Mouse (Mus musculus): ENCODE results near the gene Csdc2.
"Not testable (repeated sequence)": the region's sequence is repeated elsewhere in the genome, so short reads cannot be mapped to it uniquely, and the experiment has no call there.

The Csdc2 gene

DNA sequence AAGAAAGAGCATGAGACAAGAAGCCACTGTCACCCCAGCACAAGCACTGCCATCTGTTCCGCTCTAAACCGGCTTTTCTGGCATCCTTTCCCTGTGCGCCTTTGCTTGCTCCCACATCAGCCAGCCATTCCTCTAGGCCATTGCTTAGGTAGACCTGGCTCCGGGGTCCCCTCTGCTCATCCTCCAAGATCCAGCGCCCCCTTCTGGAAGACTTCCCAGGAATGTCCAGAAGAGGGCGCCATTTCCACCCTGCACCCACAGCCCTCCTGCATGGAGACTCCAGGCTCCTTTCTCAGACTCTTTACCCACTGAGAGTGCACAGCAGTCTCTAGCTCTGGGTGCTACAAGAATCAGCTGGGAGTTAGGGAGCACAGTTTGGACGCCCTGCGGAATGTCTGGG lies 19.9 kb downstream of the Csdc2 start:
- DNase-seq: peak; percentile 71

DNA sequence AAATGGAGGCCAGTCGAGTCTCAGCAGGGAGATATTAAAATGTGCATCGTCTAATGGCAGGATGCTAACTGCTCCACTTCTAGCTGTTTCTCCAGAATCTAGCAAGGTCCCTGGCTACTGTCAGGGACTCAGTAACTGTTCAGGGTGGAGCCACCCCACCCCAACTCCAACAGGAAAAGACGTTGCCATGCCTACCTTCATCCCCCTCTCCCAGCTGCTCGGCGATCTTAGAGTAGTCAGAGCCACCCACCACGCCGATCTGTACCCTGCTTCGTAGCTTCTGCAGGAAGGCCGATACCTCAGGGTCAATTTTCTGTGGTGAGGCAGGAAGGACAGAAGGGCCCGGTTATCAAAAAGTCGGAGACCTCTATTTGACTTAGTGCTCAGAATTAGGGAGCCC lies 21.0 kb downstream of the Csdc2 start:
- DNase-seq: no peak

DNA sequence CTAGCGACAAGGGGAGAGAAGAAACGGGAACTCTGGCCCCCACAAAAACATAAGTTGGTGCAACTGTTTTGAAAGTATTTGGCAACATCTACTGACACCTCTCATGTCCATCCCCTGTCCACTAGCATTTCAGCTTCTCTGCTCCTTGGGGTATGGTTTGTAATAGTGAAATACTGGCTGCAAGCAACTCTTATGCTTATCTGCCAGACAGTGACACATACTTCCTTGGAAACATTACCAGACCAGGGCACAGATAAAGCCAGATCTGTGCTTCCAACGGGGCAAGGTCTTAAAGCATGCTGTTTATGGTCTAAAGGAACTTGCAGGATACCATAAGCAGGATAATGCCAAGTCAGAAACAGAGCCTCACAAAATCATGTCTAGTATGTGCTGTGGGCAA lies 22.3 kb downstream of the Csdc2 start:
- DNase-seq: no peak

DNA sequence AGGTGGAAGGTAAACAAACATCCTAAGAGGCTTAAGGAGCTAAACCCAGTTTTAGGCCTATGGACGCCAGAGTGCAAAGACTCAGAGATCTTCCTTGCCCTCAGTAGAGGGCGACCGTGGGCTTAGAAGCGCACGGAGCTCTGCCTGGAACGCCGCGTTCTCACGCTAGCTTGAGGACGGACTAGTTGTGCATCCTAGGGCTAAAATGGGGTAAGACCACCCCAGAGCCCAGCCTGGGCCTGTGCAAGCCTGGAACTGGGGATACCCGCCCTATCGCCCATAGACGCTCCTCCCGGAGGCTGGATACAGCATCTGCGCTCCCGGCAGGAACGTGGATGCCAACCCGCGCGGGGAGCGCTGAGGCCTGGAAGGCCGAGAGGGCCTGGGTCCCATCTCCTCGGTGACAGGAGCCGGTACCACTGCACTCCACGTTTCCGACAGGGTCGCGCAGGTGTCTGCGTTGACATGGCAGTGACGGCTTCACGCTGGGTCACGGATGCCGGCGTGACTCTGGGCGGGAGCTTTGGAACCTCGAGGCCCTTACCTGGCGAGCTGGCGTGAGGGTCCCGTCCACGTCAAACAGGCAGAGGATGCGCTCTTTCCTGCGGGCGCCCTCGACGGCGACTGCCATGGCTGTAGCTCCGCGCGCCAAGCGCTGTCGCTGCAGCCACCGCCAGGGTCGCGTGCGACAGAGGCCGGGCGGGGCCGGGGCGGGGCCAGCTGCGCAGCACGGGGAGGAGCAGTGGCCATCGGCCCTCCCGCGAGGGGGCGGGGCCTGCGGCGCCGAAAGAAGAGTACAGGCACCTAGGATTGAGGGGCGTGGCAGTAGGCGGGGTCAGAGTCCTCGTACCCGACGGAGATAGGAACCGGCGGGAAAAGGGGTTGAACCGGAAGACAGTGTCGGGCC lies 23.9 kb downstream of the Csdc2 start, which contains the start of gene Pmm1:
Gene Pmm1, minus strand, starts transcription at position 760 of the 907 bp plus-strand sequence.
- DNase-seq: peak; percentile 100

DNA sequence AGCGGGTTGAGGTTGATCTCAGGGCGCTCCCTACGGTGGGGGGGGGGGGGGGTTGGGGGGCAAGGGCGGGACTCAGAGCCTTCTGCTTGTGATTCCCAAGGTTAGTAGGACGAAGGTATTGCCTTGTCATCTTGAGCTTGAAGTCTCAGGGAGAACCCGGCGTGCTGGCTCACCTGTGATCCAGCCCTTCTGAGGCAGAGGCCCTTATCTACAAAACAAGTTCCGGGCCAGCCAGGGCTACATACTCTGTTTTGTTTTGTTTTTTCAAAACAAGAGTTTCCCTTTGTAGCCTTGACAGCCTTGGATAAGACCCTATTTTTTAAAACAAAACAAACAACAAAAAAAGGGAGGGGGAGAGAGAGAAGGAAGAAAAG lies 24.5 kb downstream of the Csdc2 start:
- no peak for DNase-seq

DNA sequence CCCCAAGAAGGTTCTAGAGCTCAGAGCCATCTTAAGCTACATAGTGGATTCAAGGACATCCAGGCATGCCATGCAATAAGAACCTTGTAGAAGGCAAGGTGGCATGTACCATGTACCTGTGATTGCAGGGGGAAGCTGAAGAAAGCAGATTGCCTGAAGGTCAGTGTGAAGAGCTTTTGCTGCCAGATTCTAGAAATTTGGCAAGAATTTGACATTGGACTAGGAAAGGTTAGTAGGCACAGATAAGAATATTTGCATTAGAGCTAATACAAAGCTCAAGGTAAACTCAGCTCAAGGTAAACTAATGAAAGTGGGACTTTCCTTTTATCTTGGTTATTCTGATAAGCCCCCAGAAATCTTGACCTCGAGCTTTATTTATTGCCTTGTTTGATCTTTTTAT lies 27.7 kb downstream of the Csdc2 start:
- DNase-seq: no peak

DNA sequence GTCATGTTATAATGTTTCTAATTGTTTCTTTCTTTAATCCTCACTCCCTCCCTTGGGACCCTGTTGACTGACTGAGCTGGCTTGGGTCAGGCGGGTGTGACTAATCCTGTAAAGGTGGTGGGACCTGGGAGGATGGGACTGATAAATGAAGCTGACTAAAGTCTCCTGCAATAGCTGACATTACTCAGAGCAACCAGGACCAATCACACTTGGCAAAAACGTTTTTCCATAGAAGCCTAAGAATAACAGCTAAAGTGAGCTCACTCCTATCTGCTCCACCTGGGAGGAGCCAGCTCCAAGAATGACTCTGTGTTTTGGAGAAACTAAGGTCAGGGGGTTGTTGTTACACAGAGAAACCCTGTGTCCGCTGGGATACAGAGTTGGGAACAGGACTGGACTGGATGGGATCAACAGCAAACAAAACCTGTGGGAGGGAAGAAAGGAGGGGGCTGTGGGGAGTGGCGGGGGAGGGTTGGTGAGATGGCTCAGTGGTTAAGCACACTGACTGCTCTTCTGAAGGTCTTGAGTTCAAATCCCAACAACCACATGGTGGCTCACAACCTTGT lies 28.5 kb downstream of the Csdc2 start:
- DNase-seq: no peak

DNA sequence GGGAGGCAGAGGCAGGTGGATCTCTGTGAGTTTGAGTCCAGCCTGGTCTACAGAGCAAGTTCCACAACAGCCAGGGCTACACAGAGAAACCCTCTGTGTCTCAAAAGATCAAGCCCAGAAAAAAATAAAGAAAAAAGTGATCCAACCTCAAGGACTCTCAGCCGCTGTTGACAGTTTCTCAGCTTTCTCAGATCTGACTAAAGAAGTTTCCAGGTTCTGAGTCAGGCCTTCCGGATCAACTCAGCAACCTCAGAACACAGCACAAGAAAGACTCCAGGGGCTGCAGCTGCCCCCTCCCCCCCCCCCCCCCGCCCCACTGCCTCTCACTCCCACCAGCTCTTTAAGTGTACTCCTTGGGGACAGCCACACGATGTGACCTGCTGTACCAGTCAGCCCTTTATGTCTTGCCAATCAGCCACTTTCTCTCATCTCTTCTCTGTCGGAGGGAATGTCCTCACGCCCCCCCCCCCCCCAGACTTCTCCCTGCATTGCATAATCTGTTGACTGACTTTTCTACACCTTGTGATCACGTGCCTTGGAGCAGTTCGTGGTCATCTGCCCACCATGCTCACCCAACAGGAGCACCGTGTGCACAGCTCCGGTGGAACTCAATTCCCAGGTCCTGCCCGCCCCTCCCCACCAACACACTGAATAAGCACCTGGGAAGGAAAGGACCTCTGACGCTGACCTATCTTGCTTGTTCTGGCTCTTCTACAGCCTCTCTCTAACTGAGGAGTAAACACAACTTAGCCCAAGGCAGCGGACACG lies 29.7 kb downstream of the Csdc2 start:
- DNase-seq: no peak

DNA sequence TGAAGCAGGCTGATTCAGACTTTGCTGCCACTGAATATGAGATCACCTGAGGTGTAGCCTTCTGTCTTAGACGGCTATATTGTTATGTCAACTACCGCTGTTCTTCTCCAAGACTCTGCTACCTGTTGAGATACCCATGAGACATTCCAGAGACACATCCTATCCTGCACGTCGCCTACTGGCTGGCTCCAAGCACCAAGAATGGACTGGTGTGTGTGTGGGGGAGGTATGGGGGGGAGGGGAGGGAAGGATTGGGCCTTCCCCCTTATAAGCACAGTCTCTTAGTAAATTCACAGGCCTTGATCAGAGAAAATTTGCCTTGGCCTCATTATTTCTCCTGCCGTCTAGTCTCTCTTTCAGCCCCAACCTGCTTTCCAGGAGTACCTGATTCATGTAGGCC lies 31.3 kb downstream of the Csdc2 start:
- no peak for DNase-seq

DNA sequence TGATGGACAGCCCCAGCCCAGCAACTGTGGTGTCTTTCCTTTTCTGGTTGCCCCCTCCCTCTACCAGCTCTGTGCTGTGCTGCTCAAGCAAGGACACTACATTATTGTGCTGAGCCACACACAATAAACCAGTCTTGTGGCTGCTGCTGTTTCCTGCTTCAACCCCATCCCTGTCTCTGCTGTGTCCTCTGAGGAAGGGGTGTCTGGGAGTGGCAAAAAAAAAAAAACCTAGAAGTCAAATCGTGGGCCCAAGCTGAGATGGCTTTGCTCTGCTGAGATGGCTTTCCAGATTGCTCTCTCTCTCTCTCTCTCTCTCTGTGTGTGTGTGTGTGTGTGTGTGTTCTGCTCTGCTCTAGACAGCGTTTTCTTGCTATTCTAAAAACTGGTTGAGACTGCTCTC lies 31.9 kb downstream of the Csdc2 start:
- DNase-seq: no peak

DNA sequence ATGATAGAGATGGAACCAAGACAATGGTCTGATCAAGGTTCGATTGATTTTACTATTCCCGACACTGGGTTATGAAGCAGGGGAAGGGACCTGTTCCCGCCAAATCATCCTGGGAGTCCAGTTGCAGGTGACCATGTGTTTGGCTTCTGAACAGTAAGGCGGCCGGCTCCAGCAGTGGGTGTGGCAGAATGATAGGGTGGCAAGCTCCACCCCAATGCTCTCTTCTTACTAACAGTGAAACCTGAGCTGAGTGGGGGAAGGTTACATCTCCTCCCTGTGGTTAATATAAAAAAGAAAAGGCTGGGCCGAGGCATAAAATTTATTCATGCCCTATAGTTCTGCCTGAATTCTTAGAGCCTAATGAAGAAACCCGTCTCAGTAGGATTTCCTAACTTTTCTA lies 32.6 kb downstream of the Csdc2 start:
- DNase-seq: no peak

DNA sequence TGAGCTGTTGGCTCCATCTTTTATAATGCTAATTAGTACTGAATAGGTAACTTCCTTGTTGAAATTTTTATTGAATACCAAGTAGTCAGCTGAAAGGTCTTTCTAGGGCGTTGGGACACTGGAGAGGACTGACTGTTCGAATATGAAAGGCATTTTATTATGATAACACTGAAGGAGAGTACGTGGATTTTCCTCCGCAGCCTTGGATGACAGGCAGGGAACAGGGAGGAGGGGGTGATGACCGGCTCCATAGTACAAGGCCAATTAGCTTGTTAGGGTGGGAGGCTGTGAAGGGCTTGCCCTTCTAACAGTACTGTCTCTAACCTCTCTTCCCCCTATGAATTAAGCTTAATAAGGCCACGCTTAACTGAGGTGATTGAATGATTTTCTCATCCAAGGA lies 33.1 kb downstream of the Csdc2 start:
- not testable (repeated sequence) for DNase-seq

DNA sequence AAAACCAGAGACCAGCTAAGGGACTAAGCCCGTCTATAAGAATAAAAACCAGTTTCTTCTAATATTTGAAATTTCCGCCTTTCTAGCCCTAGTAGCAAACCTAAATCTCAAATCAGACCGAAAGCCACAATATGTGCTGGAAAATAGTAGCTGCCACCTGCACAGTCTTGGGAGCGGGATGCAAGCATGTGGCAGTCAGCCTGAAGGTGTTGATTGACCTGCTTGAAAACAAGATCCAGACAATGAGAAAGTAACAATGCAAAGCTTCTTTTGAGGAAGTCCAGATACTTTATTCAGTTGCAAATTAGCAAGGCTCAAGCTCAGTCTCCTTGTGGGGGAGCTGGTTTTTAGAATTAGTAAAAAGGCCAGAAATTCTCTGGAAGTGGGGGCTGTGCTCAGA lies 33.9 kb downstream of the Csdc2 start:
- DNase-seq: not testable (repeated sequence)

DNA sequence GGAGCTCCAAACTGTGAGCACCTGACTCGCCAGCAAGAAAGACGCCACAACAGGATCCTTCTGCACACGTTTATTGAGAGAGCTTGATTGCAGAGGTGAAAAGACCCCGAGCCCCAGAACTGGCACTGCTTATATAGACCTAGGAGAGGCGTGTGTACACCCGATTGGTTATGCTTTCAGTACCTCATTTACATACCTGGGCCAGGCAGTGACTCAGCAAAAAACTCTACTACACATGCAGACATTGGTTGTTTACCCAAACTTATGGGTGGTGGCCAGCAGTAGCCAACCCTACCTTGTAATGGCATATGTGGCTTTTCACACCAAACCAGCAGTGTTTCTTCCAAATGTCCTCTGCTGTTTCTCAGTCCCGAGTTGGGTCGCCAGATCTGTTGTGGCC lies 38.6 kb downstream of the Csdc2 start:
- not testable (repeated sequence) for DNase-seq

DNA sequence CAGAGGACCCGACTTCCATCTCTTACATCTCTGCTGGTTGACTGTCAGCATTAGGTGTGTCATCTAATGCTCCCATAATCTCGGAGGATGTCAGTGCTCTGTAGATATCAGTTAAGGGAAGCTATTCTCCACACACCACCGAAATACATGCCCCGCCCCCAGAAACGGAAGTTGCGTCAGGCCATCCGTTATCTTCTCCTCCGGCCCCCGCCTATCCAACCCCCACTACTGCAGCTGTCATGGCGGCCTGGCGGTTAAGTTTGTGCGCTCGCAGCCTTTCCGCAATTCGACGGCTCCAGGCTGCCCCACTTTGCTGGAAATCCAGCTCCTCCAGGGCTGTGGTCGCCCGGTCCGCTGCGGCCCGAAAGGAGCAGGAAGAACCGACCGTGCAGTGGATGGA lies 43.8 kb downstream of the Csdc2 start, which contains the start of gene 1700029P11Rik:
Gene 1700029P11Rik, plus strand, starts transcription at position 220 of the 400 bp plus-strand sequence.
- no peak for DNase-seq

DNA sequence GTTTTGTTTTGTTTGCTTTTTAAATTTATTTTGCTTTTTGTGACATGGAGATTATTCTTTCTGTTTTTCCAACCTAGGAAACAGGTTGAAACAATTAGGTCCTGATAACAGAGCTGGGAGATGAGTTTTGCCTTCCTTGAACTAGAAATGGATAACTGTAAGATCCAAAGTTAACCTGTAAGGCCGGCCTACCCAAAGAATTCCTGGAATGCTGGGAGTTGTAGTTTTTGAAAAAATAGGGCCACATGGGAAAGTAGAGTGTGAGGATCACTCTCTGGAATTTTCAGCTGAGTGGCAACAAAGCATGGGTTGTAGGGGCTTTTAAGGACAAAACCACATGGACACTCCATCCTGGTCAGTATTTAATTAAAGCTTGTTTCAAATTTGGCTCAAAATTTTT lies 45.6 kb downstream of the Csdc2 start:
- no peak for DNase-seq

DNA sequence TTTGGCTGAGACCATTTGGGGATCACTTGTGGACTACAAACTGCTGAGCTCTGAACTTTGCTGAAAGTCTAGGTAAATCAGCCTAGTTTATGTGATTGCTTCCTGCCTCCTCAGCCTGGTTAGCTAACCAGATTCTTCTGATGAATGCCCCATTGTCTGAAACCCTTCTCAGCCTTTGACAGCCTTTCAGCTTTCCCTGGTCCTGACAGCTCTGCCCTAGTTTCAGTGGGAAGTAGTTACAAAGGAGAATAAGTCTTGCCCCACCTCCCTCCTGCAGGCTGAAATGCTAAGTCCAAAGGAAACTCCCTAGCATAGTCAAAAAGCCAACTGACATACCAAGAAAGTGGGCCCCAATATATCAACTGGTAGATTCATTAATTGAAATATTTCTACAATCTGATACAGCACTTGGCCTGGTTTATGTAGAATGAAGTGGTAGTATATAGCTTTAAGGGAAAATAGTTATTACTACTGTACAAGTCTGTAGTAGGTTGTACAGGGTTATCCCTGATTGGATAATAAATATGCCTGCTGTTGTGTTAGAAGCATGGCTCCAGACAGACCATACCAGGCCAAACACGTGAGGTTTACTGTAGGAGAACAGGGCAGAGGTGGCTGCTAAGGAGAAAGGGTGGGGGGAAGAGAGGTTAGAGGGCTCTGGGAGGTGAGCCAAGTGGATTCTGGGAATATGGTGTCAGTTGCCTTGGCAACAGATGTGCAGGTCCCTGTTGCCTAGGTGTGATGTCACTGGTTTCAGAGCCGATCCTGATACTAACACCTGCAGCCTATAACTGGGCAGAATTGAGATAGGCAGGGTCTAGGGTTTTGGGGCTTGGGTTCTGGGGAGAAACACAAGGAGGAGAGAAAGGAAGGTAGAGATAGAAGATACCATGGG lies 49.0 kb downstream of the Csdc2 start:
- DNase-seq: no peak

DNA sequence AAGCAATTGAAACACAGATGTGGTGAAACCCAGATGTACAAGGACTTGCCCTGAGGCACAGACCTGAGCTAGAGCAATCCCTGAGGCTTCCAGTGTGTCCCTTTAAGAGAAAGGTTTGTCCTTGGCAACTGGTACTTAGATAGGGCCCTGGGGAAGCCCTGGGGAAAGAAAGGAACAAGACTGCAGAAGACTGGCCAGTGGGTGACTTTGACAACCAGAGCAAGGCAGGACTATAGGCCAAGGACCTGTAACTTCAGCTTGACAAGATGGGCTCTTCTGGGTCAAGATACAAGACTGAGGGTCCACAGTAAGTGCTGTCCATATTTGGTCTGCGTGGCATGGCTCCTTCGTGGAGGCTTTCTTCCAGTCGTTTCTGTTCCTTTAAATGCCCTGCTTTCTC lies 51.1 kb downstream of the Csdc2 start, which contains the start of gene Xrcc6:
Gene Xrcc6, plus strand, starts transcription at position 190 of the 400 bp plus-strand sequence.
- DNase-seq: no peak

DNA sequence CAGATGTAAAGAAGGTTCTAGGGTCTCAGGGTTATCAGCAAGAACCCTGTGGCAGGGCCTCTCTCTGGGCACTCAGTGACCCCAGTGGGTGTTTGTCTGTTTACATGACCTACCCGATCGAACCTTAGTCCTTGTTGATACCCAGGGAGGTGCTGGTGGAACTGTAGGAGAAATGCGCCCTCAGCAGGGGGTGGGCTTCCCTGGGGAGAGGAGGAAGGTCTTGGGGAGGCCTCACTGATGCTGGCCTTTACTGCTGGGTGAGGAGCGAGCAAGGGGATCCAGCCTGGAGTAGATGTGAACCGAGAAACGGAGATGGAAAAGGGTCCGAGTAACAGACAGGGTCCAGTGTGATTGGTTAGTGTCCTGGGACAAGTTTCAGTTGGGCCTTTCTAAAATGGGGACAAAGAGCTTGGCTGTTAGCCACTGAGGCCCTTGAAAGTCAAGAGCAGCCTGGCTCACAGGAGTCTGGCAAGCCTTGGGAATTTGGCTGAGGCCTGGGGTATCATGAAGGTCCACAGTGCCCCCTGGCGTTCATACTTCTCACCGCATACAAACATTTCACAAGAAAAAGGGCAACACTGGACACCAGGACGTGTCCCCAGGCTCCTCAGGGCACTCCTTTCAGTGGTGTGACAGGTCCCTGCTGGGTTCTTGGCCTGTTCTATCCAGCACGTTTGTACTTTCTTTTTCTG lies 53.0 kb downstream of the Csdc2 start:
- DNase-seq: peak; percentile 70

DNA sequence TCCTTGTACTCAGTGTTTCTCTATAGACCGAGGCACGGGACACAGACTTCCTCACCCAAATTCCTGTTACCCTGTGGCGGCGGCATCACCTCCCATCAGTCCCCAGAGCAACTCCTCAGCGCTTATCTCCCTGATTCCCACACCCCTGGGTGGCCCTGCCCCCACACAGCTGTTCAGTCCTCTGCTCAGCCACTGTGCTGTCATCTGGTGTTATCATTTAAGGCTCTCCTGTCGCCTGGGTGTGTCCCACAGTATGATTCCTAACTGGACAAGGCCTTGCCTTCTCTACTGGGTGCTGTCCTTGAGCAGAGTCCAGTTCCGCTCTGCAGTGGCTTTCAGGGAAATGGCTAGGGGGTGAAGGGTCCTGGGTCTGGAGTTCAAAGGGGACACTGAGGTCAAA lies 54.0 kb downstream of the Csdc2 start:
- no peak for DNase-seq

DNA sequence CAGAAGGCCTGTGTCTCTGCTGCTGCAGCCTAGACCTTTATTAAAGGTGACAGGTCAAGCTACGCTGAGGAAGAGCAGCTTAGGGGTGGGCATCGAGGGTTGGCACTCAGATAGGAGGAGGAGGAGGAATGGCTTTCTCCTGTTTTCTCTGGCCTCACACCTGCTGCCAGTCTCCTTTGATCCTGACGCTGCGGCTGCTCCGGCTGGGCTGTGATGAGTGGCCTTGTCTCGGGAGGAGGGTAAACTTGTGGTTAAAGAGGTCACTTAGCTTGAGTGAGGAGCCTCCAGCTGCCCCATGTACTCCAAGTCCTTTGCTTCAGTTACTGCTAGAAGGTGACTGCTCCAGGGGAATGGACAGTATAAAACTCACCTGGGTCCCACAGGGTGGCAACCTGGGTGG lies 57.4 kb downstream of the Csdc2 start:
- DNase-seq: no peak

Measured in thymus, postnatal 14 days (tissue).